Mouse (Mus musculus): Measurements from ENCODE around the gene Tmem247.
A peak's percentile ranks its signal among the peaks of the same experiment; 100 is the strongest.

- TF ChIP-seq GATA1 (IDR thresholded peaks at IDR 0.05; ENCODE audit: low read depth, low read length): no peak
- TF ChIP-seq CTCF (IDR thresholded peaks at IDR 0.05 in 2 of 3, conservative IDR thresholded peaks at IDR 0.05 in 1 of 3; ENCODE audit: control insufficient read depth in 1 of 3, insufficient read depth in 1 of 3, low read depth in 2 of 3, low read length in 3 of 3, poor library complexity in 1 of 3, severe bottlenecking in 1 of 3): peak; percentile 48 to 77 (median 72); a peak in 5 of 6 replicates
- 0 out of 4 replicates have a peak, but pooled peaks of 1 of the 2 experiments have one; percentile 6 for TF ChIP-seq POLR2A (IDR thresholded peaks at IDR 0.05; ENCODE audit: control insufficient read depth in 1 of 2, insufficient read depth in 1 of 2, low read depth in 1 of 2, low read length in 2 of 2, poor library complexity in 1 of 2)
- peak; percentile 72 for TF ChIP-seq SMC3 (IDR thresholded peaks at IDR 0.05; ENCODE audit: low read depth, low read length)
- no peak for TF ChIP-seq ZMIZ1 (IDR thresholded peaks at IDR 0.05; ENCODE audit: low read depth, low read length)
- TF ChIP-seq POLR2AphosphoS2 (IDR thresholded peaks at IDR 0.05; ENCODE audit: low read length): no peak
These were observed 45.2 kb downstream of the Tmem247 start for GRCm38 (mm10) chr17:86962297-86962893.

Data from MEL (cell line).